Mouse (Mus musculus) layer of hippocampus, adult 9-10 months (tissue): ENCODE results near the gene Orai3.
"Not testable (repeated sequence)": the region's sequence is repeated elsewhere in the genome, so short reads cannot be mapped to it uniquely, and the experiment has no call there.

Source experiments
- DNase-seq: peaks from one replicate; pipeline ENCODE4 v3.0.0; 2022; ENCODE audit warnings: low spot score

The Orai3 gene

GRCm38 (mm10) chr7:127763642-127764041 lies 6.0 kb upstream of the Orai3 start:
- DNase-seq, result no peak

GRCm38 (mm10) chr7:127765756-127766155 lies 3.9 kb upstream of the Orai3 start:
- no peak for DNase-seq

- no peak for DNase-seq
Observed at GRCm38 (mm10) chr7:127766851-127767609, 2.6 kb upstream of the Orai3 start.

GRCm38 (mm10) chr7:127767671-127768345 lies 1.8 kb upstream of the Orai3 start:
- DNase-seq, result no peak

- DNase-seq, result no peak
Observed at GRCm38 (mm10) chr7:127768346-127768996, 1.1 kb upstream of the Orai3 start.

GRCm38 (mm10) chr7:127768997-127769593 lies 520 bp upstream of the Orai3 start:
- DNase-seq, result peak; percentile 97

GRCm38 (mm10) chr7:127770039-127770905 lies 657 bp downstream of the Orai3 start:
- DNase-seq, result no peak

- no peak for DNase-seq
Observed at GRCm38 (mm10) chr7:127771262-127771661, 1.6 kb downstream of the Orai3 start.

- no peak for DNase-seq
Observed at GRCm38 (mm10) chr7:127772080-127772479, 2.5 kb downstream of the Orai3 start.

- DNase-seq, result no peak
Observed at GRCm38 (mm10) chr7:127772557-127772956, 2.9 kb downstream of the Orai3 start.

- DNase-seq, result no peak
Observed at GRCm38 (mm10) chr7:127773664-127774384, 4.2 kb downstream of the Orai3 start.

- not testable (repeated sequence) for DNase-seq
Observed at GRCm38 (mm10) chr7:127775837-127776236, 6.2 kb downstream of the Orai3 start.

- peak; percentile 65 for DNase-seq
Observed at GRCm38 (mm10) chr7:127776426-127776825, 6.8 kb downstream of the Orai3 start, which contains the start of gene Setd1a. TSS of gene Setd1a (plus strand) at chr7:127776670.

- DNase-seq, result peak; percentile 85
Observed at GRCm38 (mm10) chr7:127776878-127777473, 7.4 kb downstream of the Orai3 start.

GRCm38 (mm10) chr7:127777474-127778266 lies 8.1 kb downstream of the Orai3 start:
- DNase-seq, result no peak

GRCm38 (mm10) chr7:127778350-127778749 lies 8.7 kb downstream of the Orai3 start:
- DNase-seq, result no peak

GRCm38 (mm10) chr7:127785308-127785707 lies 15.7 kb downstream of the Orai3 start, which contains the start of gene Gm49388:
TSS of gene Gm49388 (plus strand) at chr7:127785608.
- DNase-seq, result no peak

GRCm38 (mm10) chr7:127797076-127797845 lies 27.6 kb downstream of the Orai3 start:
- DNase-seq, result no peak

- DNase-seq, result no peak
Observed at GRCm38 (mm10) chr7:127798591-127798990, 29.0 kb downstream of the Orai3 start.
